Mouse (Mus musculus): ENCODE data around the gene Olfr1106.

Gene Olfr1106

DNA sequence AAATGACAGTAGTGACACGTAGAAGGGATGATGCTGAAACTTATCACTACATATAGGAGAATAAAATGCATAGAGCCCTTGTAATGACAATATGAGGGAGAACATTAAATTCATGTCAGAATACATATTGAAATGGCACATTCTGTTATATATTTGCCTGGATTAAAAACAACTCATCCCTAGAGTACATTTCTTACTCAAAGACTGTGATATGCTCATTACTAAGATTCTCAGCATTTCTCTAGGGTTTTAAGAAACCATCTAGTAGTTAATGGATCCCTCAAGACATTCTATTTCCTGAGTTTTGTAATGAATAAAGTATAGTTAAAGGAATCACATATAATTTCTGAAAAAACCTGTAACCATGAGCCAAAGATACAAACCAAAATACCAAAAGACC lies at the start of gene Olfr1106:
TSS of gene Olfr1106 (minus strand) at position 101 of the 400 bp plus-strand sequence.
- DNase-seq (ENCODE audit: inconsistent age in 2 of 2, low spot score in 1 of 2), result no peak

DNA sequence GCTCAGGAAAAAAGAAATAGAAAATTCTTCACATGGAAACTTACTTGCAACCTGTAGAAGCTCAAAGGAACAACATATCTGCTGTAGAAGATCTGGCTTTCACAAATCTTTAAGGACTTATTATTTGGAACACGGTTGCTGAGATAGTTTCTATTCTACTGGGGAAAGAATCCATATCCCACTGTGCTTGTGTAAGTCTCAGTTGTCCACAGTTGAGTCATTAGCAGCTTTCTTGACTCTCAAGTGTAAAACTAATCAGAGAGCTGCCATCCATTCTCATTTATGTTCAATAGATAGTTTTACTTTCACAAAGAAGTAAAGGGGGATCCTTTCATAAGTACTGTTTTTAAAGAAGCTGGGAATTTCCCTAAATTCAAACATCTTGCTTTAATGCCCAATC lies 43.8 kb upstream of the Olfr1106 start, which contains the start of gene Olfr1109:
TSS of gene Olfr1109 (minus strand) at position 101 of the 400 bp plus-strand sequence.
- no peak for DNase-seq (ENCODE audit: inconsistent age in 2 of 2, low spot score in 1 of 2)

DNA sequence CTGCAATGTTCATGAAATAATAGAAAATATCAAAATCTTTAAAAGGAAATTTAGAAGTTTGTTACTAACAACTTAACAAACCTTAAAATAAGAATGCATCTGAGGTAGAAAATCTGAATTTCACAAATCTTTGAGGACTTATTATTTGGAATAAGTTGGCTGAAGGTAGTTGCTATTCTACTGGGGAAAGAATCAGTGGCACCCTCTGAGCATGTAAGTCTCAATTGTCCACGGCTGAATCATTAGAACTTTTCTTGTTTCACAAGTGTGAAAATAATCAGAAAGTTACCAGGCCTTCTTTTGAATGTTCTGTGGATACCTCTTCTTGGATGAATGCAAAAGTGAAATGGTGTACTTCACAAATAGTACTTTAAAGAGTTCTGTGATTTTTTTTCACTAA lies 23.6 kb upstream of the Olfr1106 start, which contains the start of gene Olfr1107:
TSS of gene Olfr1107 (minus strand) at position 101 of the 400 bp plus-strand sequence.
- DNase-seq (ENCODE audit: inconsistent age in 2 of 2, low spot score in 1 of 2), result no peak

DNA sequence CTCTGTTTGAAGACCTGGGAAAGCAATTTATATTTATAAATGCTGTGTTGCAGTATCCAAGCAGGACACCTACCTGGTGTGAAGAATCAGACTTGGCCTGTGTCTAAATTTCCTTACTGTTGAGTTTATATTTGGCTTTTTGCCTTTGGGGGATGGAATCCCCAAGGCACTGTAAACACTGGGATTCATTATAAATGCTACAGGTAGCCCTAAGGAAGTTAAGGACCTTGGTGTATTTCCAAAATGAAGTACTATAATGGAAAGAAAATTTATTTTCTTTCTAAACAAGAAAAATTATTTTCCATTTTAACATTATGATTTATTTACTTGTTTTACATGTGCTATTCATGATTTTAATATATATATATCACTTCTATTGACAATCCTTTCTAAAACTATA lies 15.6 kb downstream of the Olfr1106 start, which contains the start of gene Olfr1105:
TSS of gene Olfr1105 (minus strand) at position 101 of the 400 bp plus-strand sequence.
- DNase-seq (ENCODE audit: inconsistent age in 2 of 2, low spot score in 1 of 2), result no peak

DNA sequence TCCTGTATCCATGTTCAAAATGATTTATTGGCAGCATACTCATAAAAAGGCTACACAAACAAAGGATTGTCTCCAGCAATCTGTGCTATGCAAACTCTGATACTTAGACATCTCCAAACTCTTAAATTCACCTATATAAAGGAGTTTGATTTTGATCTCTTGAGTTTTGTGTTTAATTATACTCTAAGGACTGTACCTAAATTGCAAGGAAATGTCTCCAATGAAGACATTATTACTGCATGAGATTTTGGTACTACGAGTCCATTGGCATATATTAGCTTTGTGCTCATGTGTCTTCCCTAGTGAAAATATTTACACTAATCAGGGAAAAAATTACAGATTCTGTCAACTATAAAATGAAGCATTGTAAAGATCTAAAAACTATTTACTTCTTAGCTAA lies 25.1 kb downstream of the Olfr1106 start, which contains the start of gene Olfr1104:
TSS of gene Olfr1104 (minus strand) at position 101 of the 400 bp plus-strand sequence.
- DNase-seq (ENCODE audit: inconsistent age in 2 of 2, low spot score in 1 of 2), result no peak

DNA sequence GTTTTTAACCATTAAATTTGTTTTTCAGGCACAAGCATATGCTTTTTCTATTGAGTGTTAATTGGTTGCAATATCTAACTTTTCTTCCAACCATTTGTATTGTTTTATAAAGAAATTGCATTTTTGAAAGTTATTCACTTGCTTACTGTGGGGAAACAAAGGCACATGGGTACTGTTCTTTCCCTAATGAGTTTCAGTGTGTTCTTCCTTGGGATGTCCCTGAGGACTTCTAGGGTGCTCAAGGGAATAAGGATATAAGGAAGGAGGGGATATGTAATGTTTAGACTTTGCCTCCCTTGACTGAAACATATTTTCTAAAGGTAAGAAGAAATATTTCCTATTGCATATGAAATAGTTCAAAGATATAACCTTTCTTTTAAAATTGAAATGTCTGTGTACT lies 54.0 kb downstream of the Olfr1106 start, which contains the start of gene Olfr1102:
TSS of gene Olfr1102 (plus strand) at position 301 of the 400 bp plus-strand sequence.
- no peak for DNase-seq (ENCODE audit: inconsistent age in 2 of 2, low spot score in 1 of 2)

Measured in adrenal gland, adult (tissue).